Mouse (Mus musculus) WW6 (cell line): ENCODE data around the gene Mtmr11.

ENCODE experiments used
- DNase-seq: peaks from one replicate; pipeline ENCODE4 v3.0.0-alpha.2; 2013; ENCODE audit warnings: low read depth, low spot score

The Mtmr11 gene

GRCm38 (mm10) chr3:96161869-96162840 lies at the start of gene Mtmr11:
TSS of gene Mtmr11 (plus strand) at chr3:96162004.
- no peak for DNase-seq

GRCm38 (mm10) chr3:96113251-96113650 lies 48.6 kb upstream of the Mtmr11 start:
- no peak for DNase-seq

- DNase-seq, result no peak
These were observed 43.7 kb upstream of the Mtmr11 start for GRCm38 (mm10) chr3:96118142-96118541.

DNA sequence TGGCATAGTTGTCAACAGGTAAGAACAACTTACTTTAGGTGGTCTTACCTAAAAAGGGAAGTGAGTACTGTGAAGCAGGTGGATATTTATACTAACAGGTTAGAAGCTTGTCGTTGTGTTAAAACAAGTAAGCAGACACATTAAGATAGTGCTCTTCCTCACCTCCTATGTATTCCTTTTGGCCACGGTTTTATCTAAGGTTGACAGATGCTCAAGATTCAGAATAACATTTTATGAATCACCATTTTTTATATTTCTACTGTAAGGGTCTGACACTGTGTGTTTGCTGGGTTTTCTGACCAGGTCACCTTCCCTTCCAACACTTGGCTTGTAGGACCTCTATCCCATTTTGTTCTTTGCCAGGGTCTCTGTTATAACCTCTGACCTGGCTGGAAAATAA lies 43.1 kb upstream of the Mtmr11 start:
- no peak for DNase-seq

GRCm38 (mm10) chr3:96124235-96124634 lies 37.6 kb upstream of the Mtmr11 start:
- no peak for DNase-seq

GRCm38 (mm10) chr3:96128128-96128527 lies 33.7 kb upstream of the Mtmr11 start:
- no peak for DNase-seq

DNA sequence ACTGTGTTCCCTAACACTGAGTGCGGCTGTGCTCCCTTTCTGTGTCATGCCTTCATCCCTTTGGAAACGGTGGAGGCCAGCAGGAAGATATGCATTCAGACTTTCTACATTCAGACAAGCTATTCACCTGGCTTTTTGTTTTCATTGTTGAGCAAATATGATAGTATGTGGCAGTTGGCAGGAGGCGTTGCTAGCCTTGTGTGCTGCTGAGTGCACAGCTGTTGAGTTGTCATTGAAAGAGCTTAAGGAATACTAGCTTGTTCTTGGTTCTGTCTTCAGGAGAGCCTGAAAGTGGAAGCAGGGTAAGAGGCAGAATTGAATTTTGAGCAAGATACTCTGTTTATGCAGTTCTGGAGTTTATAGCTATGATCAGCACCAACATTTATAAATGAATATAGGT lies 29.3 kb upstream of the Mtmr11 start:
- DNase-seq, result no peak

DNA sequence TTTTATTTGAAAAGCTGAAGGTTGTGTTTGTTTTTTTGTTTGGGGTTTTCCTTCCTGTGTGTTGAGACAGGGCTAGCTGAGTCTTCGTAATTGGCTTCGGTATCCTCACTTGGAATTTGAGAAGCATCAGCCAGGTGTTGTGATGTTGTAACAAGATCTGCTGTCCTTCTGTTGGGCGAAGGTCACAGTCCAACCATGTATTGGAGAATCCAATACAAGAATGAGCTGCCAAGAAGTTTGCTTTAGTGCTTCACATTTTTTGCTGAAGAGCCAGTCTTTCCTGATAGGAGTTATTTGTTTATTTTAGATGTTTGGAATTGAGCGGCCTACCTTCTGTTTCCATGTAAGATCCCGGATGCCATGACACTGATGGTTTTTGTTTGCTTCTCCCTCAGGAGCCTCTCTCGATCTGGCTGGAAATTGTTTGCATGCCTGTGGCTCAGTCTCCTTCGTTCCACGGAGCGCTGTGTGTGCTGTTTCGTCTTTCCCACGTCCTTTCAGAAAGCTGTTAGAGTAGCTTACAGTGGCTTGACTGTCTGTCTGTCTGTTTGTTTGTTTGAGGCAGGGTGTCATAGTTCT lies 28.4 kb upstream of the Mtmr11 start:
- DNase-seq, result no peak

DNA sequence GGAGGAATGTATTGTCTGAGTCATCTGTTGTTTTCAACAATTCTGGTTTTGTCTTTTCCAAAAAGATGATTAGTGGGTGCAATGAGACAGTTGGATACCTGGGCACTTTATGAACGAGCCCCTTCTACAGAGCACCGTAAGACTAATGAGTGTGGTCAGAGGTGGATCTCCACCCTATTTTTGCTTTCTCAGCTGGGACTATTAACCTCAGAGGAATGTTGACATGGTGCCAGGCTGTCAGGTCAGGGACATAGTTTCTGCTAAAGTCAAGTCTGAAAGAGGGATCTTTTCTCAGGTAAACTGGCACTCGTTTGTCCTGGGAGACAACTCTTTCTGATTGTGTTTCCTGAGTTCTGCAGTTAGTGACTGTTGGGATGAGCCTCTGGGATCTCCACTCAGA lies 26.8 kb upstream of the Mtmr11 start:
- DNase-seq, result no peak

DNA sequence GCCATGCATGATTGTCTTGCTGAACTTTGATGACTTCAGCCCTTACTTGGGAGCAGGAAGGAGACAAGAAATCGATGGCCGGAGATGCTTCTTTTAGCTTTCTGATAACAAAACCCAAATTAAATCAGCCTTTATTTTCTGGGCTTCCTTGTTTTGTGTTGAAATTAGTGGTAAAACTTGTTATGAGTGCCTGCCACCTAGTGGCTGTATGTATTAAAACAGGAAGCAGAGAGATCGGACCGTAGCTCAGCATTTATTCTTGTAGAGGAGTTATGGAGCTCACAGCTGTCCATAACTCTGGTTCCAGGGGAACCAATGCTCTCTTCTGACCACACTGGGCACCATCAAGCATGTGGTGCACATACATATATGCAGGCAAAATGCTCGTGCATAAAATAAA lies 13.9 kb upstream of the Mtmr11 start:
- DNase-seq, result no peak

DNA sequence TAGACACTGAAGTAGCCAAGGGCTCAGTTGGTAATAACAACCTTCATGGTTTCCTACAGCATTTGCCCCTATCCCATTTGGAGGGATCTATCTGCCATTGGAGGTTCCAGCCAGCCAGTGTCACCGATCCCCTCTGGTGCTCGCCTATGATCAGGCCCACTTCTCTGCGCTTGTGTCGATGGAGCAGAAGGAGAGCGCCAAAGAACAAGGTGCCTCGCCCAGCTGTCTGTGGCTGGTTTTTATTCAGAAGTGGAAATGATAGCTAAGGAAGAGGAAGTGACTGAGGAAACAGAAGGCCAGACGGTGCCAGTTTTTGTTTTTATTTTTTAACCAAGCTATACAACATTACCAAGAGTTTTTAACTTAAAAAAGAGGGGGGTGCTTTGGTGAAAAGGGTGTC lies 10.0 kb upstream of the Mtmr11 start:
- no peak for DNase-seq

DNA sequence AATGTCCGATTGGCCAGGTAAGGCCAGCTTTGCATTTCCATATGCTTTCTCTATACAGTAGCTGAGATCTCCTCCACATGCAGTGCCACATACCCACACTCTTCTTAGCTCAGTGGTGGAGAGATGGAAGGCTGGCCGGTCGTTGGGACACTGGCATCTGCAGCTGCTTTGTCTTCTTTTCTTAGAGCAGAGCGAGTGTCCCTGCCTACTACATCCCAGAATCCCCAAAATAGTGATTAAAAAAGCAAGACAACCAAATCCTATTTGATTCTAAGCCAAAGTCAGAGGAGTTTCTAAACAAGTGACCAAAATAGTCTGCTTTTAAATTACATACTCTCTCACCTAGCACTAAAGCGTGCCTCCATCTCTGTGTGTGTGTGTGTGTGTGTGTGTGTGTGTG lies 9.2 kb upstream of the Mtmr11 start:
- DNase-seq, result no peak

GRCm38 (mm10) chr3:96155501-96155900 lies 6.3 kb upstream of the Mtmr11 start:
- DNase-seq, result no peak

DNA sequence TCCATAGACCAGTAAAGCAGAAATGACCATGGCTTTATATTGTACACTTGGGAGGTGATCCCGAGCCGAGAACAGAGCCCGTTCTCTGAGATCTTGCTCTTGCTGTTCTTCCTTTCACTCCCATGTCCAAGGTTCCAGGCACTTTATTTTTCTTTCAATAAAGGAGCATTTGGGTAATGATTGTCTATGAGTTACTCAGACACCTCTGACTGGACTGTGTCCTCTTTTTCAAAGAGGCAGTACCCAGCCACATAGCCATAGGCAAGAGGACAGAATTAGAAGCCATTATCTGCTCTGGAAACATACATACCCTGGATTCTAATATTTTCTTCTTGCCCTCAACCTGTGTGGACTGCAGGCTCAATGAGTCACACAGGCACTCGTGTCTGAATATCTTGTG lies 2.0 kb upstream of the Mtmr11 start:
- DNase-seq, result no peak

GRCm38 (mm10) chr3:96160222-96160802 lies 1.5 kb upstream of the Mtmr11 start:
- DNase-seq, result no peak

- peak; percentile 43 for DNase-seq
These were observed 844 bp upstream of the Mtmr11 start for GRCm38 (mm10) chr3:96160803-96161516.

DNA sequence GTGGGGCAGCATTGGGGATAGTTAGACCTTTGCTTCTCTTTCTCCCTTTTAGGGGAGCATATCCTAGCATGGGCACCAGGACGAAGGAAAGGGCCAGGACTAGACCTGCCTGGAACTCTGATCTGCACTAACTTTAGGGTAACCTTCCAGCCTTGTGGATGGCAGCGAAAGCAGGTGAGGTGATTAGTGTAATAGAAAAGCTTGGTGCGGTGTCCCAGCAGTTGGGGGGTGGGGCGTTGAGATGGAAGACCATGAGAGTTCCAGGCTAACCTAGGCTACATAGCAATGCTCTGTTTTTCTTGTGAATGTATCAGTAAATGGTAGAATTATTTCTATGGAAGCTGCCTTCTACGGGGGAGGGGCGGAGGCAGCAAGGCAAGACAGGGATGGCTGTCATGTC lies 1.2 kb downstream of the Mtmr11 start:
- no peak for DNase-seq

GRCm38 (mm10) chr3:96168466-96169158 lies 6.8 kb downstream of the Mtmr11 start:
- DNase-seq, result no peak

DNA sequence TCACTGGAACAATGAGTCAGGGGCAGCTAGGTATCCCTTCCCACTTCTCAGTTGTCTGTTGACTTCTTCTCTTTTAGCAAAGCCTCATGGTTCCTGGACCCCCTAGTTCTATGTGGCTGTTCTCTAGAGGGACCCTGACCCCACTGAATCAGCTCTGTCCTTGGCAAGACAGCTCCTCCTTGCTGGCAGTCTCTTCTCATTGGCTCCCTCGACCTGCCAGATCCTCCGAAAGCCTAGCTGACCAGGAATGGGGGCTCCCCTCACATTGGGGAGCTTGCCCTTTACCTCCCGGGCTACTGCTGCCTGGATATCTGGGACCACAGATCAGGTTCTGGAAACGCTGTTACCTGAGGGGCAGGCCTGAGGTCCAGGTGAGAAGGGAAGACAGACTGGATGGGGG lies 8.5 kb downstream of the Mtmr11 start:
- DNase-seq, result no peak

- no peak for DNase-seq
These were observed 9.3 kb downstream of the Mtmr11 start for GRCm38 (mm10) chr3:96170976-96171545.

GRCm38 (mm10) chr3:96171583-96172196 lies 9.9 kb downstream of the Mtmr11 start:
- DNase-seq, result no peak
